Mouse (Mus musculus) hindbrain, embryonic 14.5 days (tissue): ENCODE measurements around the gene Olfr90. TPM values are rescaled to one million over a fixed set of nuclear protein-coding genes. Genes with fewer than 3 reads are reported as not detected.

ENCODE experiments used
- polyA plus RNA-seq: library from polyadenylated mRNA; unstranded; fragments of >200 nt; fragmentation: Nextera tagmentation; extraction: Ambion mirVana; gene quantifications from 2 replicates; pipeline ENCODE4 v1.2.1, GENCODE M21; 2014

Olfr90 gene
- polyA plus RNA-seq, 1 experiment from 2014 or later, result not detected

Other genes starting within 250 kb of the Olfr90 start
- gene Trim15, start 221.3 kb downstream of the Olfr90 start, polyA plus RNA-seq, result 0.61 and 0.78 TPM in 2 replicates
- gene Trim10, start 218.9 kb downstream of the Olfr90 start, polyA plus RNA-seq, result 0.88 and 2.1 TPM in 2 replicates
- not detected in 2 replicates for gene Trim40, start 198.4 kb downstream of the Olfr90 start, polyA plus RNA-seq
- gene Trim31, start 190.4 kb downstream of the Olfr90 start, polyA plus RNA-seq, result not detected in 2 replicates
- gene Rnf39, start 145.6 kb downstream of the Olfr90 start, polyA plus RNA-seq, result 0.90 and 1.3 TPM in 2 replicates
- gene Ppp1r11, start 136.8 kb downstream of the Olfr90 start, polyA plus RNA-seq, result 170 and 191 TPM in 2 replicates
- 50.4 and 55.7 TPM in 2 replicates for gene Znrd1, start 129.9 kb downstream of the Olfr90 start, polyA plus RNA-seq
- gene Znrd1as, start 129.9 kb downstream of the Olfr90 start, polyA plus RNA-seq, result 3.4 and 5.1 TPM in 2 replicates
- gene 2410137M14Rik, start 107.3 kb downstream of the Olfr90 start, polyA plus RNA-seq, result 0.47 TPM in 1 of 2 replicates, not detected in the other
- gene H2-M5, start 99.0 kb downstream of the Olfr90 start, polyA plus RNA-seq, result 0.64 and 1.0 TPM in 2 replicates
- 225 and 236 TPM in 2 replicates for gene Zfp57, start 87.3 kb downstream of the Olfr90 start, polyA plus RNA-seq
- 2.2 and 3.1 TPM in 2 replicates for gene Mog, start 65.1 kb downstream of the Olfr90 start, polyA plus RNA-seq
- gene Gabbr1, start 42.5 kb downstream of the Olfr90 start, polyA plus RNA-seq, result 114 and 117 TPM in 2 replicates
- not detected in 2 replicates for gene Olfr91, start 9.8 kb upstream of the Olfr90 start, polyA plus RNA-seq
- not detected in 2 replicates for gene Olfr92, start 31.6 kb upstream of the Olfr90 start, polyA plus RNA-seq
- not detected in 2 replicates for gene Olfr93, start 73.0 kb upstream of the Olfr90 start, polyA plus RNA-seq
- gene Ubd, start 105.4 kb upstream of the Olfr90 start, polyA plus RNA-seq, result not detected in 2 replicates
- gene Olfr94, start 112.5 kb upstream of the Olfr90 start, polyA plus RNA-seq, result 0.21 TPM in 1 of 2 replicates, not detected in the other
- not detected in 2 replicates for gene Olfr95, start 124.6 kb upstream of the Olfr90 start, polyA plus RNA-seq
- not detected in 2 replicates for gene Olfr96, start 131.6 kb upstream of the Olfr90 start, polyA plus RNA-seq
- gene Olfr97, start 148.8 kb upstream of the Olfr90 start, polyA plus RNA-seq, result not detected in 2 replicates
- not detected in 2 replicates for gene Olfr98, start 175.2 kb upstream of the Olfr90 start, polyA plus RNA-seq
- 0.90 and 1.8 TPM in 2 replicates for gene H2-M3, start 181.7 kb upstream of the Olfr90 start, polyA plus RNA-seq
- not detected in 2 replicates for gene Olfr99, start 195.0 kb upstream of the Olfr90 start, polyA plus RNA-seq
- gene Olfr101, start 215.8 kb upstream of the Olfr90 start, polyA plus RNA-seq, result not detected in 2 replicates
- not detected in 2 replicates for gene Olfr102, start 228.6 kb upstream of the Olfr90 start, polyA plus RNA-seq